Mouse (Mus musculus): ENCODE data around the gene Slpi. TPM values are rescaled to one million over a fixed set of nuclear protein-coding genes. Genes with fewer than 3 reads are reported as not detected.

The Slpi gene
- total and polyA plus RNA-seq, 2 experiments, result 1.4 to 4.5 TPM

DNA sequence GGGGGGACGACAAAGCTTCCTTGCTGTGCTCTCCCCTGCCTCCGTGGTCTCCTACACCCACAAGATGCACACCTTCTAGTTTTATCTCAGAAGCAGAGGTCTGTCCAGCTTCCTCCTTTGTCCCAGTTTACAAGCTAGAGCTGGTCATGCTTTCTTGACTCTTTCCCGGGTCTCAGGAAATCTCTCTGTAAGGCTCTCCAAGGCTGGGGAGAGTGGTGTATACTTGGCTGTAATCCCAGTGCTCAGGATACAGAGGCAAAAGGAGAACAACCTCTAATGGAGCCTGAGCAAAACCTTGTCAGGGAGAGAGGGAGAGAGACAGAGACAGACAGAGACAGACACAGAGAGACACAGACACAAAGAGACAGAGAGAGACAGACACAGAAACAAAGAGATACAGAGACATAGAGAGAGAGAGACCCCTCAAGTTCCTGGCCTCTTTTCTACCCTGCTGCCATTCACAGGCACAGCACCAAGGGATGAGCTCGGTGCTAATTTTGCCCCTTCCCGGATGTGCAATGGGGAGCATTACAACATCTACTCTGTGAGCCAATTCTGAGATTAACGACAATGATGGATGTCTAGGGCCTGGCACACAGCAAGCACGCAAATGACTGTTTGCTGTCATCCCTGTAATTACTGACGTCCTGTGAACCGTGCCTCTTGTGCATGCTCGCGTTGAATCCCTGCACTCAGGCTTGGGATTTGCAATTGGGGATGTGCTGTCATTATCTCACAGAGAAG lies 5.1 kb downstream of the Slpi start:
- H3K27ac ChIP-seq (replicated peaks; ENCODE audit: insufficient read depth, low read depth, low read length), result no peak overlapping the region

GRCm38 (mm10) chr2:164382971-164383370 lies 5.9 kb downstream of the Slpi start:
- Histone ChIP-seq H3K36me3 (ENCODE audit: control insufficient read depth, insufficient read depth, low read length) (no peaks in the 10 kb centered on the region), H3K79me2 (ENCODE audit: control insufficient read depth, insufficient read depth, low read length) (no peaks in the 10 kb centered on the region), H3K4me1 (ENCODE audit: control insufficient read depth, insufficient read depth, low read length) (no peaks in the 10 kb centered on the region), H3K27me3 (ENCODE audit: control insufficient read depth, insufficient read depth, low read length) (no peaks in the 10 kb centered on the region), H3K27ac (replicated peaks; ENCODE audit: insufficient read depth, low read depth, low read length) (no peak overlapping the region), H3K4me3 (ENCODE audit: insufficient read depth, low read depth, low read length) (no peak overlapping the region), H3K9ac (ENCODE audit: low read depth, low read length) (no peak overlapping the region)
- DNase-seq (ENCODE audit: extremely low read depth, low read depth, low spot score), result no peak
- WGBS, result 73% methylated on average over 3 of the region's 3 CpGs
- TF ChIP-seq POLR2A (IDR thresholded peaks at IDR 0.05; ENCODE audit: extremely low read depth, insufficient read depth, low read length) (no peak), CTCF (IDR thresholded peaks at IDR 0.05; ENCODE audit: low read depth, low read length) (no peak)

More for the DNA sequence above, 5.1 kb downstream of the Slpi start:
- WGBS, result 62% methylated on average over 11 of the region's 11 CpGs
- no peak for TF ChIP-seq POLR2A (IDR thresholded peaks at IDR 0.05; ENCODE audit: extremely low read depth, insufficient read depth, low read length)
- TF ChIP-seq CTCF (IDR thresholded peaks at IDR 0.05; ENCODE audit: low read depth, low read length), result no peak
- Histone ChIP-seq H3K79me2 (ENCODE audit: control insufficient read depth, insufficient read depth, low read length) (no peaks in the 10 kb centered on the region), H3K36me3 (ENCODE audit: control insufficient read depth, insufficient read depth, low read length) (no peaks in the 10 kb centered on the region), H3K9ac (ENCODE audit: low read depth, low read length) (no peak overlapping the region), H3K27me3 (ENCODE audit: control insufficient read depth, insufficient read depth, low read length) (no peaks in the 10 kb centered on the region), H3K4me1 (ENCODE audit: control insufficient read depth, insufficient read depth, low read length) (no peaks in the 10 kb centered on the region), H3K4me3 (ENCODE audit: insufficient read depth, low read depth, low read length) (no peak overlapping the region)
- no peak for DNase-seq (ENCODE audit: extremely low read depth, low read depth, low spot score)

DNA sequence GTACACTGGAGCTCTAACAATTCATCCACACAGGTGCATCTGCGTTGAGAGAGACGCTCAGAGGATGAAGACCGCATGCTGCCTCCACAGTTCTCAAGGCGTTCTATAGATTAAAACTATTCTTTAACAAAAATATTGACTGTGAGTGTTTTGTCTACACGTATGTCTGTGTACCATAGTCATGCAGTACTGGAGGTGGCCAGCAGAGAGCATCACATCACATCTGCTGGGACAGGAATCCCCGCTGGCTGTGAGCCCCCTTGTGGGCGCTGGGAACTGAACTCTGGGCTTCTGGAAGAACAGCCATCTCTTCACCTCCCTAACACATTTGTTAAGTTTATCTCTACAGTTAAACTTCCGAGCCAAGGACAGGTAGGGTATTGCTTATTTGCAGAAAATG lies 7.2 kb downstream of the Slpi start:
- H3K4me1 ChIP-seq (ENCODE audit: control insufficient read depth, insufficient read depth, low read length), result no peaks in the 10 kb centered on the region
- 73% methylated on average over 8 of the region's 8 CpGs for whole genome bisulfite sequencing
- H3K79me2 ChIP-seq (ENCODE audit: control insufficient read depth, insufficient read depth, low read length), result no peaks in the 10 kb centered on the region
- H3K9ac ChIP-seq (ENCODE audit: low read depth, low read length), result no peak overlapping the region
- no peak for DNase-seq (ENCODE audit: extremely low read depth, low read depth, low spot score)
- peak; percentile 11; the same call in 1 of the 2 replicates for TF ChIP-seq CTCF (IDR thresholded peaks at IDR 0.05; ENCODE audit: low read depth, low read length)
- TF ChIP-seq POLR2A (IDR thresholded peaks at IDR 0.05; ENCODE audit: extremely low read depth, insufficient read depth, low read length), result no peak
- H3K36me3 ChIP-seq (ENCODE audit: control insufficient read depth, insufficient read depth, low read length), result no peaks in the 10 kb centered on the region
- no peak overlapping the region for H3K27ac ChIP-seq (replicated peaks; ENCODE audit: insufficient read depth, low read depth, low read length)
- no peaks in the 10 kb centered on the region for H3K27me3 ChIP-seq (ENCODE audit: control insufficient read depth, insufficient read depth, low read length)
- H3K4me3 ChIP-seq (ENCODE audit: insufficient read depth, low read depth, low read length), result no peak overlapping the region

- no peak for DNase-seq (ENCODE audit: extremely low read depth, low read depth, low spot score)
- H3K4me1 ChIP-seq (ENCODE audit: control insufficient read depth, insufficient read depth, low read length), result no peaks in the 10 kb centered on the region
- H3K36me3 ChIP-seq (ENCODE audit: control insufficient read depth, insufficient read depth, low read length), result no peaks in the 10 kb centered on the region
- no peaks in the 10 kb centered on the region for H3K79me2 ChIP-seq (ENCODE audit: control insufficient read depth, insufficient read depth, low read length)
- H3K27me3 ChIP-seq (ENCODE audit: control insufficient read depth, insufficient read depth, low read length), result no peaks in the 10 kb centered on the region
- no peak overlapping the region for H3K4me3 ChIP-seq (ENCODE audit: insufficient read depth, low read depth, low read length)
- H3K9ac ChIP-seq (ENCODE audit: low read depth, low read length), result no peak overlapping the region
- TF ChIP-seq POLR2A (IDR thresholded peaks at IDR 0.05; ENCODE audit: extremely low read depth, insufficient read depth, low read length), result no peak
- no peak for TF ChIP-seq CTCF (IDR thresholded peaks at IDR 0.05; ENCODE audit: low read depth, low read length)
- H3K27ac ChIP-seq (replicated peaks; ENCODE audit: insufficient read depth, low read depth, low read length), result no peak overlapping the region
- 85% methylated on average over 15 of the region's 15 CpGs for WGBS
These were observed 11.1 kb downstream of the Slpi start for GRCm38 (mm10) chr2:164377478-164378426.

- no peaks in the 10 kb centered on the region for H3K4me1 ChIP-seq (ENCODE audit: control insufficient read depth, insufficient read depth, low read length)
- no peaks in the 10 kb centered on the region; the same call in 1 of the 2 replicates for H3K27me3 ChIP-seq (ENCODE audit: control insufficient read depth, insufficient read depth, low read length)
- DNase-seq (ENCODE audit: extremely low read depth, low read depth, low spot score), result no peak
- 47% methylated on average over 4 of the region's 4 CpGs for WGBS
- no peak overlapping the region for H3K4me3 ChIP-seq (ENCODE audit: insufficient read depth, low read depth, low read length)
- H3K36me3 ChIP-seq (ENCODE audit: control insufficient read depth, insufficient read depth, low read length), result no peaks in the 10 kb centered on the region
- TF ChIP-seq CTCF (IDR thresholded peaks at IDR 0.05; ENCODE audit: low read depth, low read length) (no peak), POLR2A (IDR thresholded peaks at IDR 0.05; ENCODE audit: extremely low read depth, insufficient read depth, low read length) (no peak)
- no peak overlapping the region for H3K27ac ChIP-seq (replicated peaks; ENCODE audit: insufficient read depth, low read depth, low read length)
- H3K9ac ChIP-seq (ENCODE audit: low read depth, low read length), result no peak overlapping the region
- H3K79me2 ChIP-seq (ENCODE audit: control insufficient read depth, insufficient read depth, low read length), result no peaks in the 10 kb centered on the region
These were observed 15.7 kb downstream of the Slpi start for GRCm38 (mm10) chr2:164373187-164373586.

All from liver, adult 2 months (tissue).